Mouse (Mus musculus) CH12.LX (cell line): Measurements from ENCODE around the gene Lamb2. TPM values are rescaled to one million over a fixed set of nuclear protein-coding genes. Genes with fewer than 3 reads are reported as not detected.

Experiments used
- DNase-seq: peaks from one replicate; pipeline ENCODE4 v3.0.0-alpha.2; 2013; ENCODE audit errors: extremely low read depth
- H3K27ac ChIP-seq: 2 replicates; pipeline ENCODE4 v1.5.1; 2012; ENCODE audit warnings: low read depth, mild to moderate bottlenecking, control low read depth, moderate library complexity; ENCODE audit not compliant: insufficient read depth
- H3K27me3 ChIP-seq: replicated peaks from 2 replicates; pipeline ENCODE3; 2012; ENCODE audit warnings: inconsistent platforms
- H3K36me3 ChIP-seq, 2 experiments: replicated peaks in 1 of 2; 2 replicates each; pipeline versions ENCODE3 to v1.6.1; 2012; ENCODE audit warnings: inconsistent platforms in 1 of 2, low read length in 1 of 2, mild to moderate bottlenecking in 1 of 2, mixed read lengths in 1 of 2, moderate library complexity in 1 of 2; ENCODE audit not compliant: control insufficient read depth in 1 of 2, insufficient read depth in 1 of 2
- H3K4me1 ChIP-seq, 2 experiments: 2 replicates each; pipeline ENCODE4 v1.6.1; 2012; ENCODE audit warnings: inconsistent platforms in 1 of 2, moderate library complexity in 1 of 2; ENCODE audit not compliant: insufficient read depth in 2 of 2, control insufficient read depth in 1 of 2
- H3K4me2 ChIP-seq: 2 replicates; pipeline ENCODE4 v1.6.1; 2012; ENCODE audit warnings: low read depth, mild to moderate bottlenecking, control low read depth; ENCODE audit not compliant: poor library complexity, insufficient read depth, severe bottlenecking
- H3K4me3 ChIP-seq, 3 experiments: fragments of 150-350 bp in 1 of 3; sonication (generic) in 1 of 3; replicated peaks in 1 of 3; 2 replicates each; pipeline versions ENCODE3 to v1.5.1; 2011 to 2012; ENCODE audit warnings: low read depth in 2 of 3, low read length in 2 of 3, mild to moderate bottlenecking in 2 of 3, moderate library complexity in 2 of 3, control low read depth in 1 of 3, improper control_type of control experiment in 1 of 3, inconsistent platforms in 1 of 3, mixed read lengths in 1 of 3; ENCODE audit not compliant: poor library complexity in 1 of 3
- H3K79me2 ChIP-seq: replicated peaks from 2 replicates; pipeline ENCODE4 v1.6.1; 2012; ENCODE audit warnings: mild to moderate bottlenecking, moderate library complexity; ENCODE audit not compliant: control insufficient read depth, poor library complexity, insufficient read depth, severe bottlenecking; ENCODE audit errors: extremely low read depth
- H3K9ac ChIP-seq: 2 replicates; pipeline ENCODE4 v1.6.1; 2012; ENCODE audit warnings: low read depth, mild to moderate bottlenecking, control low read depth, moderate library complexity; ENCODE audit not compliant: insufficient read depth
- H3K9me3 ChIP-seq: replicated peaks from 2 replicates; pipeline ENCODE3; 2012; ENCODE audit warnings: low read length, inconsistent platforms, mixed read lengths
- BHLHE40 ChIP-seq: IDR thresholded peaks from 2 replicates; pipeline ENCODE4 v1.6.1; 2011; ENCODE audit warnings: mild to moderate bottlenecking, low read depth, low read length, improper control_type of control experiment
- CTCF ChIP-seq, 2 experiments: IDR thresholded peaks in 1 of 2; conservative IDR thresholded peaks in 1 of 2; 2 replicates each; pipeline ENCODE4 v1.5.1; 2011 to 2012; ENCODE audit warnings: low read depth in 2 of 2, low read length in 2 of 2, improper control_type of control experiment in 1 of 2, inconsistent platforms in 1 of 2, mild to moderate bottlenecking in 1 of 2, moderate library complexity in 1 of 2
- ELF1 ChIP-seq: IDR thresholded peaks from 2 replicates; pipeline ENCODE4 v1.6.1; 2014; ENCODE audit warnings: low read depth, mild to moderate bottlenecking, inconsistent platforms, low read length, improper control_type of control experiment
- EP300 ChIP-seq: IDR thresholded peaks from 2 replicates; pipeline ENCODE4 v1.6.1; 2011; ENCODE audit warnings: low read length, improper control_type of control experiment
- ETS1 ChIP-seq: conservative IDR thresholded peaks from 2 replicates; pipeline ENCODE4 v1.6.1; 2012; ENCODE audit warnings: low read depth, mild to moderate bottlenecking, inconsistent platforms, low read length, improper control_type of control experiment, moderate library complexity
- HCFC1 ChIP-seq: IDR thresholded peaks from 2 replicates; pipeline ENCODE4 v1.6.1; 2012; ENCODE audit warnings: low read depth, mild to moderate bottlenecking, inconsistent platforms, low read length, improper control_type of control experiment
- MAFK ChIP-seq: IDR thresholded peaks from 2 replicates; pipeline ENCODE4 v1.6.1; 2011; ENCODE audit warnings: low read length, improper control_type of control experiment; ENCODE audit not compliant: insufficient replicate concordance
- MAZ ChIP-seq: IDR thresholded peaks from 2 replicates; pipeline ENCODE4 v1.6.1; 2012; ENCODE audit warnings: low read depth, mild to moderate bottlenecking, inconsistent platforms, low read length, improper control_type of control experiment, moderate library complexity
- MXI1 ChIP-seq: IDR thresholded peaks from 2 replicates; pipeline ENCODE4 v1.6.1; 2011; ENCODE audit warnings: mild to moderate bottlenecking, low read depth, low read length, improper control_type of control experiment
- MYC ChIP-seq: IDR thresholded peaks from 2 replicates; pipeline ENCODE4 v1.6.1; 2011; ENCODE audit warnings: low read depth, mild to moderate bottlenecking, improper control_type of control experiment, low read length
- NELFE ChIP-seq: IDR thresholded peaks from 2 replicates; pipeline ENCODE4 v1.6.1; 2011; ENCODE audit warnings: low read depth, low read length, improper control_type of control experiment
- PAX5 ChIP-seq: IDR thresholded peaks from 2 replicates; pipeline ENCODE4 v1.6.1; 2012; ENCODE audit warnings: low read length, inconsistent platforms, mixed read lengths
- UBTF ChIP-seq: IDR thresholded peaks from 2 replicates; pipeline ENCODE4 v1.6.1; 2012; ENCODE audit warnings: low read depth, mild to moderate bottlenecking, inconsistent platforms, low read length, improper control_type of control experiment, moderate library complexity
- USF1 ChIP-seq: IDR thresholded peaks from 2 replicates; pipeline ENCODE4 v1.6.1; 2014; ENCODE audit warnings: low read depth, mild to moderate bottlenecking, inconsistent platforms, low read length, improper control_type of control experiment
- ZMIZ1 ChIP-seq: IDR thresholded peaks from 2 replicates; pipeline ENCODE4 v1.6.1; 2012; ENCODE audit warnings: low read depth, mild to moderate bottlenecking, inconsistent platforms, low read length, improper control_type of control experiment
- ZNF384 ChIP-seq: IDR thresholded peaks from 2 replicates; pipeline ENCODE4 v1.6.1; 2012; ENCODE audit warnings: low read depth, low read length, improper control_type of control experiment, inconsistent platforms
- dilution Hi-C: fragments of 300-500 bp; cut with MboI; formaldehyde crosslinking; loops from 2 replicates; pipeline ENCODE4 v1.14.3; 2020; ENCODE audit warnings: low sequenced_read_pairs; ENCODE audit not compliant: extremely low pct_unique_long_range_greater_than_20kb, extremely low pct_ligation_motif_present
- in situ Hi-C: fragments of 300-500 bp; cut with MboI; formaldehyde crosslinking; loops from 3 replicates; pipeline ENCODE4 v1.14.3; 2019; ENCODE audit warnings: low sequenced_read_pairs, low pct_ligation_motif_present, low pct_unique_long_range_greater_than_20kb, mixed read lengths
- polyA plus RNA-seq: library from polyadenylated mRNA; unstranded; fragments of >175 nt; gene quantifications from 2 replicates; pipeline ENCODE4 v1.2.1, GENCODE M21; 2012; ENCODE audit warnings: low read depth; ENCODE audit not compliant: insufficient read length
- total RNA-seq, 2 experiments: library from RNA; depleted of rRNA; stranded (reverse); fragments of 300-350 nt in 1 of 2; fragments of >200 nt in 1 of 2; gene quantifications; 2 replicates each; pipeline ENCODE4 v1.2.3; 2012 to 2014

Gene Lamb2
- total and polyA plus RNA-seq, 3 experiments, result 0.17 to 0.89 TPM; not detected in 1

- no peak for DNase-seq
- Histone ChIP-seq H3K27ac (no peak overlapping the region), H3K79me2 (no peaks in the 10 kb centered on the region), H3K4me3 (no peak overlapping the region), H3K36me3 (no peaks in the 10 kb centered on the region), H3K27me3 (peaks cover 9% of the 10 kb centered on the region), H3K9me3 (no peaks in the 10 kb centered on the region), H3K4me2 (no peak overlapping the region), H3K4me1 (peaks cover 0 to 13% of the 10 kb centered on the region in 2 experiments; a peak in 3 of 4 replicates), H3K9ac (no peak overlapping the region)
- dilution Hi-C loops, result no loop called here
- in situ Hi-C loops, result no loop called here
- TF ChIP-seq ZMIZ1 (no peak), MAZ (no peak), CTCF (conservative IDR thresholded peaks at IDR 0.05 in 1 of 2, IDR thresholded peaks at IDR 0.05 in 1 of 2; ENCODE audit: low read depth in 2 of 2, low read length in 2 of 2) (no peak), MYC (no peak), BHLHE40 (no peak), EP300 (no peak), MXI1 (no peak), ZNF384 (no peak), HCFC1 (no peak), ELF1 (no peak), NELFE (no peak), ETS1 (no peak), MAFK (no peak), USF1 (no peak), PAX5 (no peak), UBTF (no peak)
Observed at GRCm38 (mm10) chr9:108451170-108451493, 28.4 kb upstream of the Lamb2 start.

- no peak overlapping the region for H3K27ac ChIP-seq
- H3K79me2 ChIP-seq, result no peaks in the 10 kb centered on the region
- peaks cover 9% of the 10 kb centered on the region for H3K27me3 ChIP-seq
- H3K4me3 ChIP-seq, result peak overlapping the region in 1 of 3 experiments; percentile 55
- no peak overlapping the region for H3K4me2 ChIP-seq
- no peaks in the 10 kb centered on the region for H3K36me3 ChIP-seq
- H3K4me1 ChIP-seq, result peaks cover 0 to 13% of the 10 kb centered on the region in 2 experiments; a peak in 3 of 4 replicates
- no peaks in the 10 kb centered on the region for H3K9me3 ChIP-seq
- no peak for TF ChIP-seq MAZ
- TF ChIP-seq, all 38 proteins: peak for 0
- H3K9ac ChIP-seq, result no peak overlapping the region
- in situ Hi-C loops (no loop called here), dilution Hi-C loops (no loop called here)
- no peak for DNase-seq
Observed at GRCm38 (mm10) chr9:108451519-108452160, 27.9 kb upstream of the Lamb2 start.
